Mouse (Mus musculus): ENCODE results near the gene Pank4.

DNA sequence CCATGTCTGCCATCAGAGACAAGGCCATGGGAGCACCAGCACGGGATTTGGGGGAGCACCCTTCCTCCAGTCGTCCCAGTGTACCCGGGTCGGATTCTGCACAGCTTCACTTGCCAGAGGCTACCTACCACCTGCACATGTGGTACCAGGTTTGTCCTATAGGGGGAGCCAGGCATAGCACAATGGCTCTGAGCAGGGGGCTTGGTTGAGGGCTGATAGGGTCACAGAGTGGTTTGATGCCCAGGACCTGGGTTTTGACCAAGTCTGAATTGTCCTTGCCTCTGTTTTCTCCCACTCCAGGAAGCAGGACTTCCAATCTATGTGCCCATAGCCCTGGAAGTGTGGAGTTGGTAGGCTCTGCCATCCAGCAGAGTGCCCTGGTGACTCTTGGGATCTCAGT lies 38.5 kb upstream of the Pank4 start:
- TF ChIP-seq USF1 (IDR thresholded peaks at IDR 0.05; ENCODE audit: low read depth) (no peak), SRF (IDR thresholded peaks at IDR 0.05; ENCODE audit: control insufficient read depth, insufficient read length, low read depth) (no peak), TCF3 (IDR thresholded peaks at IDR 0.05; ENCODE audit: insufficient read length, low read depth) (no peak), POLR2A (IDR thresholded peaks at IDR 0.05; ENCODE audit: insufficient read length, low read depth) (no peak), TCF12 (IDR thresholded peaks at IDR 0.05; ENCODE audit: insufficient read depth, poor library complexity, severe bottlenecking) (no peak), POLR2AphosphoS2 (IDR thresholded peaks at IDR 0.05; ENCODE audit: insufficient read length, low read depth) (no peak), MAX (IDR thresholded peaks at IDR 0.05; ENCODE audit: low read depth) (no peak), E2F4 (IDR thresholded peaks at IDR 0.05; ENCODE audit: insufficient read depth) (no peak), MYOG (IDR thresholded peaks at IDR 0.05; ENCODE audit: control insufficient read depth in 1 of 3, insufficient read depth in 1 of 3, insufficient read length in 2 of 3, low read depth in 2 of 3) (no peak), CEBPB (IDR thresholded peaks at IDR 0.05; ENCODE audit: insufficient read depth, poor library complexity, severe bottlenecking) (no peak), REST (IDR thresholded peaks at IDR 0.05; ENCODE audit: insufficient read depth, insufficient read length) (no peak)
